Mouse (Mus musculus) thymus, postnatal 36 days (tissue): ENCODE results near the gene Npat.
A peak's percentile ranks its signal among the peaks of the same experiment; 100 is the strongest.

Source experiments
- DNase-seq, 2 experiments: peaks; one replicate each; pipeline ENCODE4 v3.0.0; 2022; ENCODE audit warnings: mixed read lengths in 2 of 2

Gene Npat

GRCm38 (mm10) chr9:53609968-53610781 lies 73.3 kb downstream of the Npat start, which contains the start of gene Acat1:
TSS of gene Acat1 (minus strand) at chr9:53610382.
- DNase-seq = peak; percentile 86 to 91

- DNase-seq = no peak
Observed at GRCm38 (mm10) chr9:53614286-53614685, 77.4 kb downstream of the Npat start.

- DNase-seq = no peak
Observed at GRCm38 (mm10) chr9:53615246-53615645, 78.4 kb downstream of the Npat start.
